Mouse (Mus musculus): Measurements from ENCODE around the gene Ccne1. TPM values are rescaled to one million over a fixed set of nuclear protein-coding genes. Genes with fewer than 3 reads are reported as not detected.

The Ccne1 gene
- total RNA-seq, 2 experiments from 2014 or later: 1.1 to 1.4 TPM

DNA sequence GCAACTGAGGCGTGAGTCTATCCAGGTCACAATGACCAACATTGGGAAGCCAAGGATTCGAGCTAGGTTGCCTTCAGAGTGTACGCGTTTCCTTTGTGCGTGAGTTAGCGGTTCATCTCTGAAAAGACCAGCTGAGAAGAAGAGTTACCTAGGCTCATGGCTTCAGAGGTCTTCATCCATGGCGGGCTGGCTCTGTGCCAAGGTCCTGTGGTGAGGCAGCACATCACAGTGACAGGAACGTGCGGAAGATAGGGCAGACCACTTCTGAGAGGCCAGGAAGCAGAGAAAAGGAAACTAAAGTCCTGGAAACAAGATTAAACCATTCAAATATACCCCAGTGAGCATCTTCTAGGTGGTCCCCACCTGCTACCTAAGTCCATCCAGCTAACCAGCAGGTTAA, 53.1 kb downstream of the Ccne1 start:
- no peak for DNase-seq

Other genes starting within 250 kb of the Ccne1 start
- 10 to 100 TPM; 13.0 to 15.7 TPM for gene Uri1, start 84.0 kb downstream of the Ccne1 start, total RNA-seq (2021)
- 10 to 100 TPM; 36.7 to 37.9 TPM for gene 1600014C10Rik, start 75.7 kb upstream of the Ccne1 start, total RNA-seq (2021)
- 10 to 100 TPM; 12.9 to 13.3 TPM for gene Plekhf1, start 120.5 kb upstream of the Ccne1 start, total RNA-seq (2021)
- gene Pop4, start 163.9 kb upstream of the Ccne1 start, total RNA-seq (2021): 1 to 10 TPM; 7.6 to 9.7 TPM

Measured in heart, adult 18-20 months (tissue).